Mouse (Mus musculus) thymus, postnatal 36 days (tissue): ENCODE measurements around the gene Ociad1.
"Not testable (repeated sequence)": the region's sequence is repeated elsewhere in the genome, so short reads cannot be mapped to it uniquely, and the experiment has no call there.

Experiments
- DNase-seq, 2 experiments: peaks; one replicate each; pipeline ENCODE4 v3.0.0; 2022; ENCODE audit warnings: mixed read lengths in 2 of 2

Ociad1 gene

GRCm38 (mm10) chr5:73286603-73287002 is 6.0 kb upstream of the Ociad1 start:
- no peak for DNase-seq

- no peak for DNase-seq
These were observed 2.7 kb upstream of the Ociad1 start for GRCm38 (mm10) chr5:73289900-73290299.

- DNase-seq: no peak
These were observed 859 bp downstream of the Ociad1 start for GRCm38 (mm10) chr5:73293458-73293827.

GRCm38 (mm10) chr5:73295016-73295415 is 2.4 kb downstream of the Ociad1 start:
- DNase-seq: no peak

- no peak for DNase-seq
These were observed 3.3 kb downstream of the Ociad1 start for GRCm38 (mm10) chr5:73295916-73296315.

- DNase-seq: no peak
These were observed 9.2 kb downstream of the Ociad1 start for GRCm38 (mm10) chr5:73301601-73302307.

- DNase-seq: no peak
These were observed 11.9 kb downstream of the Ociad1 start for GRCm38 (mm10) chr5:73304507-73304906.

GRCm38 (mm10) chr5:73306486-73306885 is 13.9 kb downstream of the Ociad1 start:
- DNase-seq: no peak

GRCm38 (mm10) chr5:73307297-73307696 is 14.7 kb downstream of the Ociad1 start:
- DNase-seq: no peak

- no peak for DNase-seq
These were observed 16.9 kb downstream of the Ociad1 start for GRCm38 (mm10) chr5:73309496-73309895.

- DNase-seq: no peak
These were observed 17.8 kb downstream of the Ociad1 start for GRCm38 (mm10) chr5:73310401-73310800.

GRCm38 (mm10) chr5:73311458-73311857 is 18.9 kb downstream of the Ociad1 start:
- DNase-seq: no peak

GRCm38 (mm10) chr5:73313591-73313990 is 21.0 kb downstream of the Ociad1 start:
- no peak for DNase-seq

GRCm38 (mm10) chr5:73314654-73315053 is 22.1 kb downstream of the Ociad1 start:
- no peak for DNase-seq

- DNase-seq: no peak
These were observed 26.7 kb downstream of the Ociad1 start for GRCm38 (mm10) chr5:73319306-73319705.

GRCm38 (mm10) chr5:73322684-73323083 is 30.1 kb downstream of the Ociad1 start:
- DNase-seq: not testable (repeated sequence)

GRCm38 (mm10) chr5:73323602-73324001 is 31.0 kb downstream of the Ociad1 start:
- DNase-seq: no peak

GRCm38 (mm10) chr5:73324526-73325170 is 32.1 kb downstream of the Ociad1 start:
- no peak for DNase-seq

- DNase-seq: no peak
These were observed 38.4 kb downstream of the Ociad1 start for GRCm38 (mm10) chr5:73331002-73331401.

- DNase-seq: no peak
These were observed 43.9 kb downstream of the Ociad1 start for GRCm38 (mm10) chr5:73336448-73336847.

- peak; percentile 9 to 25 for DNase-seq
These were observed 45.6 kb downstream of the Ociad1 start for GRCm38 (mm10) chr5:73337961-73338831.

- no peak for DNase-seq
These were observed 46.2 kb downstream of the Ociad1 start for GRCm38 (mm10) chr5:73338832-73339163.
